In the genomic region with DNA sequence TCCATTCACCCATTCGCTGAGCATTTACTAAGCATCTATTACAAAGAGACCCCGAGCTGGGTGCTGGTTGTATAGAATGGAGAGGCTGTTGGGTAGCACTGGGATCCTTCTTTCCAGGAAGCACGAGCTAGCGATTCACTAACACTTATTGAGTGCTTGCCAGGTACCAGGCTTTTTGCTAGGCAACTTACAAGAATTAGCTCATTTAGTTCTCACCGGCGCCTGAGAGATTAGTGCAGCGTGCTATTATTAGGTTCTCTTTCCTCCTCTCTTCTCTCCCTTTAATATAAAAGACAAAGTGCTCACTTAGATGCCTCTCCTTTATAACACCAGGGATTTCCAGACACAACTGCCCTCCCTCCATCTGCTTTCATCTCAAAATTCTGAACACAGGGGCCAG, we compare ENCODE assay signal across 20 mouse cellular contexts. TPM values are rescaled to one million over a fixed set of nuclear protein-coding genes. Genes with fewer than 3 reads are reported as not detected.
DNase-seq lines count a peak whose midpoint lies in the region; ATAC-seq lines count a peak whose summit lies in the region.
"Had no signal": no experiment of that assay in that cellular context is flagged by ENCODE, and none has a peak within 500 bp of the region (broad histone marks: within the 10 kb centered on the region; RNA-seq: fewer than 3 reads in every experiment).

No protein-coding gene starts in this region.

- H3K4me3 ChIP-seq in forebrain, embryonic 13.5 days: no peak overlapping the region
- H3K4me3 ChIP-seq in forebrain, embryonic 12.5 days (replicated peaks): no peak overlapping the region
- no peak overlapping the region for H3K4me3 ChIP-seq in hindbrain, embryonic 15.5 days
- H3K4me3 ChIP-seq in hindbrain, embryonic 11.5 days (ENCODE audit: low read depth, low read length): no peak overlapping the region
- no peak overlapping the region for H3K4me3 ChIP-seq in midbrain, embryonic 14.5 days (replicated peaks; ENCODE audit: low read depth, low read length)
- H3K4me3 ChIP-seq in midbrain, embryonic 11.5 days (ENCODE audit: low read depth, low read length): no peak overlapping the region
- H3K4me3 ChIP-seq in forebrain, embryonic 16.5 days (replicated peaks; ENCODE audit: low read length): no peak overlapping the region
- H3K4me3 ChIP-seq: embryonic facial prominence, embryonic 12.5 days; heart, adult 2 months; neural tube, embryonic 13.5 days had no signal

- no peaks in the 10 kb centered on the region for H3K27me3 ChIP-seq in forebrain, embryonic 13.5 days
- H3K27me3 ChIP-seq in forebrain, embryonic 12.5 days: no peaks in the 10 kb centered on the region
- no peaks in the 10 kb centered on the region for H3K27me3 ChIP-seq in hindbrain, embryonic 15.5 days
- H3K27me3 ChIP-seq in hindbrain, embryonic 11.5 days (ENCODE audit: control insufficient read depth, insufficient read depth, low read length): no peaks in the 10 kb centered on the region
- H3K27me3 ChIP-seq in midbrain, embryonic 14.5 days (ENCODE audit: control insufficient read depth, insufficient read depth, low read length): no peaks in the 10 kb centered on the region
- H3K27me3 ChIP-seq in midbrain, embryonic 11.5 days (ENCODE audit: control insufficient read depth, insufficient read depth, low read length): no peaks in the 10 kb centered on the region
- H3K27me3 ChIP-seq in forebrain, embryonic 16.5 days (replicated peaks; ENCODE audit: control insufficient read depth, insufficient read depth, low read length): no peaks in the 10 kb centered on the region
- H3K27me3 ChIP-seq: embryonic facial prominence, embryonic 12.5 days; neural tube, embryonic 13.5 days had no signal

- H3K4me1 ChIP-seq in forebrain, embryonic 13.5 days: peaks cover 19% of the 10 kb centered on the region
- peaks cover 19% of the 10 kb centered on the region for H3K4me1 ChIP-seq in forebrain, embryonic 12.5 days
- 0 out of 2 replicates have a peak, but pooled peaks cover 10% of the 10 kb centered on the region for H3K4me1 ChIP-seq in hindbrain, embryonic 15.5 days (replicated peaks)
- H3K4me1 ChIP-seq in hindbrain, embryonic 11.5 days (replicated peaks; ENCODE audit: control insufficient read depth, insufficient read depth, low read length): no peaks in the 10 kb centered on the region
- H3K4me1 ChIP-seq in midbrain, embryonic 14.5 days (ENCODE audit: control insufficient read depth, insufficient read depth, low read length): peaks cover 8% of the 10 kb centered on the region; the same call in 1 of the 2 replicates
- peaks cover 2% of the 10 kb centered on the region for H3K4me1 ChIP-seq in midbrain, embryonic 11.5 days (ENCODE audit: control insufficient read depth, insufficient read depth, low read length)
- peaks cover 26% of the 10 kb centered on the region for H3K4me1 ChIP-seq in forebrain, embryonic 16.5 days (replicated peaks; ENCODE audit: control insufficient read depth, insufficient read depth, low read length)
- H3K4me1 ChIP-seq: embryonic facial prominence, embryonic 12.5 days; neural tube, embryonic 13.5 days had no signal

- 39% methylated on average over 7 of the region's 7 CpGs for WGBS in forebrain, embryonic 13.5 days
- WGBS in forebrain, embryonic 12.5 days: 56% methylated on average over 7 of the region's 7 CpGs
- 58% methylated on average over 7 of the region's 7 CpGs for WGBS in hindbrain, embryonic 15.5 days
- WGBS in hindbrain, embryonic 11.5 days: 94% methylated on average over 7 of the region's 7 CpGs
- WGBS in midbrain, embryonic 14.5 days: 54% methylated on average over 7 of the region's 7 CpGs
- WGBS in midbrain, embryonic 11.5 days: 71% methylated on average over 7 of the region's 7 CpGs
- 29% methylated on average over 7 of the region's 7 CpGs for WGBS in forebrain, embryonic 16.5 days

- DNase-seq in hindbrain, embryonic 11.5 days (ENCODE audit: low spot score): no peak
- DNase-seq in midbrain, embryonic 14.5 days: peak; percentile 55
- no peak for DNase-seq in midbrain, embryonic 11.5 days (ENCODE audit: low spot score, missing footprints)
- DNase-seq: adrenal gland, postnatal 25 days; cerebellum, adult 18-20 months; gastrocnemius, postnatal 14 days; heart, adult 2 months; kidney, adult 11 months; lung, adult 18-20 months; lung, postnatal 14 days had no signal

- H3K27ac ChIP-seq in forebrain, embryonic 13.5 days: 0 out of 2 replicates have a peak overlapping the region, but pooled peaks have one; percentile 6
- H3K27ac ChIP-seq in forebrain, embryonic 12.5 days: no peak overlapping the region
- peak overlapping the region; percentile 45; the same call in 1 of the 2 replicates for H3K27ac ChIP-seq in hindbrain, embryonic 15.5 days (replicated peaks)
- no peak overlapping the region for H3K27ac ChIP-seq in hindbrain, embryonic 11.5 days (ENCODE audit: low read depth, low read length)
- no peak overlapping the region for H3K27ac ChIP-seq in midbrain, embryonic 14.5 days (replicated peaks; ENCODE audit: low read depth, low read length)
- no peak overlapping the region for H3K27ac ChIP-seq in midbrain, embryonic 11.5 days (ENCODE audit: low read depth, low read length)
- peak overlapping the region; percentile 72 for H3K27ac ChIP-seq in forebrain, embryonic 16.5 days (ENCODE audit: low read length)
- H3K27ac ChIP-seq: embryonic facial prominence, embryonic 12.5 days; heart, adult 2 months; neural tube, embryonic 13.5 days; stomach, postnatal 0 days had no signal

- 0 out of 2 replicates have a peak, but pooled peaks have one; percentile 42 for ATAC-seq in forebrain, embryonic 13.5 days
- no peak for ATAC-seq in forebrain, embryonic 12.5 days (ENCODE audit: low FRiP score)
- ATAC-seq in hindbrain, embryonic 15.5 days (ENCODE audit: low FRiP score, low read depth): peak; percentile 19; the same call in 1 of the 2 replicates
- ATAC-seq in hindbrain, embryonic 11.5 days (ENCODE audit: low FRiP score): no peak
- no peak for ATAC-seq in midbrain, embryonic 14.5 days (ENCODE audit: low FRiP score, low TSS enrichment)
- no peak for ATAC-seq in midbrain, embryonic 11.5 days (ENCODE audit: low FRiP score)
- ATAC-seq in forebrain, embryonic 16.5 days: peak; percentile 54
- ATAC-seq in CD4-positive, CD25-positive, alpha-beta regulatory T cell, adult 4 months: no peak

- no peaks in the 10 kb centered on the region for H3K36me3 ChIP-seq in forebrain, embryonic 13.5 days (ENCODE audit: poor library complexity, severe bottlenecking)
- no peaks in the 10 kb centered on the region for H3K36me3 ChIP-seq in forebrain, embryonic 12.5 days (replicated peaks)
- H3K36me3 ChIP-seq in hindbrain, embryonic 15.5 days: no peaks in the 10 kb centered on the region
- no peaks in the 10 kb centered on the region for H3K36me3 ChIP-seq in hindbrain, embryonic 11.5 days (ENCODE audit: control insufficient read depth, insufficient read depth, low read length)
- no peaks in the 10 kb centered on the region for H3K36me3 ChIP-seq in midbrain, embryonic 14.5 days (ENCODE audit: control insufficient read depth, insufficient read depth, low read length)
- H3K36me3 ChIP-seq in midbrain, embryonic 11.5 days (ENCODE audit: control insufficient read depth, insufficient read depth, low read length): no peaks in the 10 kb centered on the region
- no peaks in the 10 kb centered on the region for H3K36me3 ChIP-seq in forebrain, embryonic 16.5 days (ENCODE audit: control insufficient read depth, insufficient read depth)
- H3K36me3 ChIP-seq: embryonic facial prominence, embryonic 12.5 days; G1E had no signal

- H3K9ac ChIP-seq in forebrain, embryonic 13.5 days: no peak overlapping the region
- no peak overlapping the region for H3K9ac ChIP-seq in forebrain, embryonic 12.5 days
- no peak overlapping the region for H3K9ac ChIP-seq in hindbrain, embryonic 15.5 days
- H3K9ac ChIP-seq in hindbrain, embryonic 11.5 days (ENCODE audit: low read depth, low read length): no peak overlapping the region
- no peak overlapping the region for H3K9ac ChIP-seq in midbrain, embryonic 14.5 days (replicated peaks; ENCODE audit: low read length)
- H3K9ac ChIP-seq in midbrain, embryonic 11.5 days (ENCODE audit: low read length): no peak overlapping the region
- no peak overlapping the region for H3K9ac ChIP-seq in forebrain, embryonic 16.5 days (replicated peaks; ENCODE audit: low read depth, low read length)
- H3K9ac ChIP-seq: embryonic facial prominence, embryonic 12.5 days; neural tube, embryonic 13.5 days had no signal

- no peak overlapping the region for H3K4me2 ChIP-seq in forebrain, embryonic 13.5 days
- no peak overlapping the region for H3K4me2 ChIP-seq in forebrain, embryonic 12.5 days
- no peak overlapping the region for H3K4me2 ChIP-seq in hindbrain, embryonic 15.5 days
- no peak overlapping the region for H3K4me2 ChIP-seq in hindbrain, embryonic 11.5 days (replicated peaks; ENCODE audit: low read depth, low read length)
- H3K4me2 ChIP-seq in midbrain, embryonic 14.5 days (ENCODE audit: low read length): no peak overlapping the region
- H3K4me2 ChIP-seq in midbrain, embryonic 11.5 days: no peak overlapping the region
- no peak overlapping the region for H3K4me2 ChIP-seq in forebrain, embryonic 16.5 days (ENCODE audit: low read length)
- H3K4me2 ChIP-seq: embryonic facial prominence, embryonic 12.5 days; liver, embryonic 11.5 days; neural tube, embryonic 13.5 days had no signal

- H3K9me3 ChIP-seq in forebrain, embryonic 13.5 days (replicated peaks): no peaks in the 10 kb centered on the region
- no peaks in the 10 kb centered on the region for H3K9me3 ChIP-seq in forebrain, embryonic 12.5 days
- no peaks in the 10 kb centered on the region for H3K9me3 ChIP-seq in hindbrain, embryonic 15.5 days
- H3K9me3 ChIP-seq in hindbrain, embryonic 11.5 days (ENCODE audit: control insufficient read depth, low read length): no peaks in the 10 kb centered on the region
- no peaks in the 10 kb centered on the region for H3K9me3 ChIP-seq in midbrain, embryonic 14.5 days (ENCODE audit: control insufficient read depth, low read length)
- H3K9me3 ChIP-seq in midbrain, embryonic 11.5 days (ENCODE audit: control insufficient read depth, low read length): no peaks in the 10 kb centered on the region
- H3K9me3 ChIP-seq in forebrain, embryonic 16.5 days (ENCODE audit: control insufficient read depth, low read length): no peaks in the 10 kb centered on the region
- H3K9me3 ChIP-seq: embryonic facial prominence, embryonic 12.5 days; G1E had no signal

RNA-seq across cellular contexts. Expression of a gene that starts 54.2 kb away (rescaled TPM):
- polyA plus RNA-seq in forebrain, embryonic 13.5 days (2015; fragmentation: Nextera tagmentation; extraction: Ambion mirVana): 3.8 and 4.3 TPM in 2 replicates
- 4.0 and 4.1 TPM in 2 replicates for polyA plus RNA-seq in forebrain, embryonic 12.5 days (2016; fragmentation: Nextera tagmentation; extraction: Ambion mirVana)
- 6.7 and 7.0 TPM in 2 replicates for polyA plus RNA-seq in hindbrain, embryonic 15.5 days (2015; fragmentation: Nextera tagmentation; extraction: Ambion mirVana)
- 2.6 and 3.0 TPM in 2 replicates for polyA plus RNA-seq in hindbrain, embryonic 11.5 days (2014; fragmentation: Nextera tagmentation; extraction: Ambion mirVana)
- polyA plus RNA-seq in midbrain, embryonic 14.5 days (2014; fragmentation: Nextera tagmentation; extraction: Ambion mirVana): 7.6 and 9.2 TPM in 2 replicates
- polyA plus RNA-seq in midbrain, embryonic 11.5 days (2014; fragmentation: Nextera tagmentation; extraction: Ambion mirVana): 2.1 TPM in 2 replicates
- 9.6 and 10.5 TPM in 2 replicates for polyA plus RNA-seq in forebrain, embryonic 16.5 days (2015; fragmentation: Nextera tagmentation; extraction: Ambion mirVana)
- under 1 TPM in 1 of 2 experiments, not detected in 1; 0.19 TPM for polyA plus RNA-seq in CD4-positive, CD25-positive, alpha-beta regulatory T cell, adult 4 months (2017; shearing (Covaris generic))
- polyA plus RNA-seq: G1E had no signal

Comparison
In these comparisons a context has a peak if more than half of its experiments do, and no peak if none do; other contexts are left out.
1. ATAC-seq: peak in forebrain, embryonic 13.5 days (single experiment), hindbrain, embryonic 15.5 days (single experiment) and forebrain, embryonic 16.5 days (single experiment); none in forebrain, embryonic 12.5 days (single experiment), hindbrain, embryonic 11.5 days (single experiment), midbrain, embryonic 14.5 days (single experiment), midbrain, embryonic 11.5 days (single experiment) and CD4-positive, CD25-positive, alpha-beta regulatory T cell, adult 4 months (single experiment).
2. H3K27ac ChIP-seq: peak in forebrain, embryonic 13.5 days (single experiment), hindbrain, embryonic 15.5 days (single experiment) and forebrain, embryonic 16.5 days (single experiment); none in forebrain, embryonic 12.5 days (single experiment), hindbrain, embryonic 11.5 days (single experiment), midbrain, embryonic 14.5 days (single experiment) and midbrain, embryonic 11.5 days (single experiment).